Mouse (Mus musculus) heart, postnatal 0 days (tissue): ENCODE data around the gene Tmtc3. TPM values are rescaled to one million over a fixed set of nuclear protein-coding genes. Genes with fewer than 3 reads are reported as not detected.
"Not testable (repeated sequence)": the region's sequence is repeated elsewhere in the genome, so short reads cannot be mapped to it uniquely, and the experiment has no call there.

Experiments used
- ATAC-seq: fragments of 200-750 bp; cut with Nextera tagmentation; 2 replicates; pipeline ENCODE4 v1.8.0; 2017; ENCODE audit warnings: low read depth, moderate number of reproducible peaks, moderate library complexity; ENCODE audit not compliant: insufficient read depth
- DNase-seq: peaks from one replicate; pipeline ENCODE4 v3.0.0-alpha.2; 2016; ENCODE audit warnings: low spot score
- H3K27ac ChIP-seq: fragments of 300-500 bp; sonication (generic); 2 replicates; pipeline ENCODE4 v1.5.1; 2014; ENCODE audit warnings: low read depth, mild to moderate bottlenecking
- H3K27me3 ChIP-seq: fragments of 300-500 bp; sonication (generic); 2 replicates; pipeline ENCODE4 v1.6.1; 2014; ENCODE audit warnings: low read length, mixed read lengths; ENCODE audit not compliant: control insufficient read depth, insufficient read depth
- H3K36me3 ChIP-seq: fragments of 300-500 bp; sonication (generic); replicated peaks from 2 replicates; pipeline ENCODE4 v1.6.1; 2014; ENCODE audit warnings: low read length, mixed read lengths; ENCODE audit not compliant: control insufficient read depth, insufficient read depth
- H3K4me1 ChIP-seq: fragments of 300-500 bp; sonication (generic); 2 replicates; pipeline ENCODE4 v1.6.1; 2014; ENCODE audit warnings: antibody characterized with exemption; ENCODE audit not compliant: control insufficient read depth, insufficient read depth
- H3K4me2 ChIP-seq: fragments of 300-500 bp; sonication (generic); 2 replicates; pipeline ENCODE4 v1.6.1; 2014; ENCODE audit warnings: low read depth, mild to moderate bottlenecking, low read length, moderate library complexity
- H3K4me3 ChIP-seq: fragments of 300-500 bp; sonication (generic); 2 replicates; pipeline ENCODE4 v1.5.1; 2014; ENCODE audit warnings: low read depth, low read length
- H3K9ac ChIP-seq: fragments of 300-500 bp; sonication (generic); replicated peaks from 2 replicates; pipeline ENCODE4 v1.6.1; 2014; ENCODE audit warnings: low read depth, low read length, mixed read lengths
- H3K9me3 ChIP-seq: fragments of 300-500 bp; sonication (generic); replicated peaks from 2 replicates; pipeline ENCODE4 v1.6.1; 2016; ENCODE audit warnings: low read length; ENCODE audit not compliant: control insufficient read depth
- CTCF ChIP-seq: IDR thresholded peaks from 2 replicates; pipeline ENCODE4 v1.5.1; 2016; ENCODE audit warnings: antibody characterized with exemption, control low read depth, low read depth
- EP300 ChIP-seq: IDR thresholded peaks from 2 replicates; pipeline ENCODE4 v1.6.1; 2016; ENCODE audit warnings: antibody characterized with exemption, low read depth
- WGBS: fragments of 180-500 bp; shearing (Covaris S2); extraction: QIAGEN DNeasy Blood & Tissue Kit; methylation state at CpG from one replicate; pipeline ENCODE4 v1.1.7; 2014; 5-methylcytosine and 5-hydroxymethylcytosine counted together
- polyA plus RNA-seq: library from polyadenylated mRNA; unstranded; fragments of >200 nt; fragmentation: Nextera tagmentation; extraction: Ambion mirVana; gene quantifications from 2 replicates; pipeline ENCODE4 v1.2.1, GENCODE M21; 2015
- total RNA-seq: library from RNA; depleted of rRNA; stranded (reverse); fragments of >200 nt; gene quantifications from 2 replicates; pipeline ENCODE4 v1.2.3, GENCODE M21; 2014; ENCODE audit warnings: low replicate concordance; rRNA removed

Tmtc3 gene
- total and polyA plus RNA-seq, 2 experiments from 2014 or later: 7.2 to 10.1 TPM

- H3K4me3 ChIP-seq: no peak overlapping the region
- H3K36me3 ChIP-seq: peaks cover 33% of the 10 kb centered on the region
- H3K4me1 ChIP-seq: no peaks in the 10 kb centered on the region
- H3K27ac ChIP-seq: no peak overlapping the region
- no peaks in the 10 kb centered on the region for H3K27me3 ChIP-seq
- DNase-seq (no peak), ATAC-seq (no peak)
- TF ChIP-seq EP300 (no peak), CTCF (peak; percentile 20; the same call in 1 of the 2 replicates)
- no peak overlapping the region for H3K9ac ChIP-seq
- no peaks in the 10 kb centered on the region for H3K9me3 ChIP-seq
- H3K4me2 ChIP-seq: no peak overlapping the region
Observed at GRCm38 (mm10) chr10:100449394-100449793, 37.8 kb downstream of the Tmtc3 start.

- 35% methylated on average over 2 of the region's 2 CpGs for WGBS
- H3K4me2 ChIP-seq: no peak overlapping the region
- no peak for TF ChIP-seq CTCF
- no peak for TF ChIP-seq EP300
- DNase-seq (no peak), ATAC-seq (no peak)
- no peaks in the 10 kb centered on the region for H3K9me3 ChIP-seq
- H3K9ac ChIP-seq: no peak overlapping the region
- H3K27ac ChIP-seq: no peak overlapping the region
- no peaks in the 10 kb centered on the region for H3K4me1 ChIP-seq
- no peaks in the 10 kb centered on the region for H3K36me3 ChIP-seq
- no peaks in the 10 kb centered on the region for H3K27me3 ChIP-seq
- no peak overlapping the region for H3K4me3 ChIP-seq
Observed at GRCm38 (mm10) chr10:100427592-100427991, 59.6 kb downstream of the Tmtc3 start.

DNA sequence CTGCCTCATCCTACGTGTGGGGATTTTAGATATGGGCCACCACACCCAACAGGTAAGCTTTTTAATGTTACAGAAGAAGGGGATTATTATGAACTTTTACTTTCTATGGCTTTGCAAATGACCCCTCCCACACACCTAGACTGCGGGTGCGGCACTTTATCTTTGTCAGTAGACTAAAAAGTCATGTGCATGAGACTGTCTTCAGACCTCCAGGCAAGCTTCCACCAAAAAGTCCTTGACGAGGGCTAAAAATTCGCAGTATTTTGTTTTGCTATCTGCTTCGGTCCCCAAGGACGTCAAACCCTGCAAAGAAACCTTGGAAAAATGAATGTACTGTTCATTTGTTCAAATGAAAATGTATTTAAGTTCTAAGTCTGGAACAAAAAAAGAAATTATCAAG is 71.6 kb downstream of the Tmtc3 start:
- H3K9ac ChIP-seq: no peak overlapping the region
- WGBS: 72% methylated on average over 7 of the region's 7 CpGs
- no peaks in the 10 kb centered on the region for H3K4me1 ChIP-seq
- no peak for DNase-seq
- no peaks in the 10 kb centered on the region for H3K36me3 ChIP-seq
- TF ChIP-seq CTCF (no peak), EP300 (no peak)
- no peak overlapping the region for H3K4me2 ChIP-seq
- no peaks in the 10 kb centered on the region for H3K27me3 ChIP-seq
- H3K4me3 ChIP-seq: no peak overlapping the region
- no peak overlapping the region for H3K27ac ChIP-seq
- no peak for ATAC-seq
- H3K9me3 ChIP-seq: no peaks in the 10 kb centered on the region

DNA sequence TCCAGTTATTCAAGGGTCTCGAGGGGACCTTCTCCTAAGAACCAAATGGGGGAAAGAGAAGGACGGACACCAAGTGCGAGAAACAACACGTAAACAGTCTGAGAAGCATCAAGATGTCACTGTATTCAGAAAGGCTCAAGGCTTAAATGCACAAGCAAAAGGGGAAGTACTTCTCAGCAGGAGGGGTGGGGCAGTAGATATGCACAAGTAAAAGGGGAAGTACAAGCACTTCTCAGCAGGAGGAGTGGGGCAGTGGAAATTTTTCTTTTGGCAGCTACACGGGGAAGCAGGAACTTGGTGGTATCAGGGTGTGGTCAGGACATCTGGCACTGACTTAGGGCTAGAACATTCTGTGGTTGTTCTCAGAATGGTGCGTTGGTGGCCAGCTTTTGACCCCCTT is 84.8 kb downstream of the Tmtc3 start:
- H3K36me3 ChIP-seq, H3K4me3 ChIP-seq, H3K4me2 ChIP-seq, H3K9me3 ChIP-seq, DNase-seq, ATAC-seq, H3K27me3 ChIP-seq, H3K9ac ChIP-seq, H3K4me1 ChIP-seq, H3K27ac ChIP-seq: not testable (repeated sequence)
- WGBS: 73% methylated on average over 6 of the region's 6 CpGs

Other genes with a start within 250 kb of the Tmtc3 start
- not detected in 2 replicates for gene Gm4301, start 151.7 kb downstream of the Tmtc3 start, total RNA-seq
- gene Gm4301, start 151.7 kb downstream of the Tmtc3 start, polyA plus RNA-seq: not detected in 2 replicates
- gene Gm4302, start 146.5 kb downstream of the Tmtc3 start, total RNA-seq: not detected in 2 replicates
- gene Gm4302, start 146.5 kb downstream of the Tmtc3 start, polyA plus RNA-seq: not detected in 2 replicates
- gene Gm4303, start 141.4 kb downstream of the Tmtc3 start, total RNA-seq: not detected in 2 replicates
- gene Gm4303, start 141.4 kb downstream of the Tmtc3 start, polyA plus RNA-seq: not detected in 2 replicates
- not detected in 2 replicates for gene Gm4305, start 136.3 kb downstream of the Tmtc3 start, total RNA-seq
- gene Gm4305, start 136.3 kb downstream of the Tmtc3 start, polyA plus RNA-seq: not detected in 2 replicates
- not detected in 2 replicates for gene Gm4307, start 126.0 kb downstream of the Tmtc3 start, total RNA-seq
- not detected in 2 replicates for gene Gm4307, start 126.0 kb downstream of the Tmtc3 start, polyA plus RNA-seq
- not detected in 2 replicates for gene Gm4312, start 104.8 kb downstream of the Tmtc3 start, total RNA-seq
- gene Gm4312, start 104.8 kb downstream of the Tmtc3 start, polyA plus RNA-seq: not detected in 2 replicates
- 0.89 and 11.8 TPM in 2 replicates for gene Cep290, start 208 bp upstream of the Tmtc3 start, total RNA-seq
- 1.6 and 1.9 TPM in 2 replicates for gene Cep290, start 208 bp upstream of the Tmtc3 start, polyA plus RNA-seq
- 1.3 and 27.1 TPM in 2 replicates for gene 4930430F08Rik, start 103.1 kb upstream of the Tmtc3 start, total RNA-seq
- 5.1 and 5.7 TPM in 2 replicates for gene 4930430F08Rik, start 103.1 kb upstream of the Tmtc3 start, polyA plus RNA-seq
- not detected in 2 replicates for gene 1700017N19Rik, start 103.1 kb upstream of the Tmtc3 start, total RNA-seq
- gene 1700017N19Rik, start 103.1 kb upstream of the Tmtc3 start, polyA plus RNA-seq: not detected in 2 replicates